ENCODE assay signal across 19 mouse cellular contexts in genomic region chr6:94841881-94842280, GRCm38 (mm10).
"Had no signal": no experiment of that assay in that cellular context is flagged by ENCODE, and none has a peak within 500 bp of the region (broad histone marks: within the 10 kb centered on the region; RNA-seq: fewer than 3 reads in every experiment).

No protein-coding gene starts in this region.

- H3K4me3 ChIP-seq: liver, embryonic 15.5 days; midbrain, embryonic 12.5 days; myocyte; neural tube, embryonic 13.5 days; neural tube, embryonic 15.5 days; stomach, embryonic 15.5 days had no signal

- H3K27me3 ChIP-seq: liver, embryonic 15.5 days; midbrain, embryonic 12.5 days; neural tube, embryonic 13.5 days; neural tube, embryonic 15.5 days; stomach, embryonic 15.5 days had no signal

- DNase-seq: liver, postnatal 0 days; lung, embryonic 14.5 days; lung, postnatal 10 days; lung, postnatal 4 days; midbrain, embryonic 14.5 days; retina, postnatal 1 day; right cerebral cortex, adult 18-20 months; right cerebral cortex, postnatal 25 days; thymus, adult 2 months; thymus, postnatal 25 days; thymus, postnatal 4 days had no signal

- H3K36me3 ChIP-seq: liver, embryonic 15.5 days; midbrain, embryonic 12.5 days; neural tube, embryonic 13.5 days; neural tube, embryonic 15.5 days; stomach, embryonic 15.5 days had no signal

- H3K4me2 ChIP-seq: liver, embryonic 15.5 days; lung, embryonic 14.5 days; midbrain, embryonic 12.5 days; neural tube, embryonic 13.5 days; neural tube, embryonic 15.5 days; stomach, embryonic 15.5 days had no signal

- H3K9ac ChIP-seq: liver, embryonic 15.5 days; liver, postnatal 0 days; lung, embryonic 14.5 days; midbrain, embryonic 12.5 days; neural tube, embryonic 13.5 days; neural tube, embryonic 15.5 days; stomach, embryonic 15.5 days had no signal

- H3K27ac ChIP-seq: liver, embryonic 15.5 days; midbrain, embryonic 12.5 days; neural tube, embryonic 13.5 days; neural tube, embryonic 15.5 days; stomach, embryonic 15.5 days; stomach, postnatal 0 days had no signal

- H3K4me1 ChIP-seq: liver, embryonic 15.5 days; midbrain, embryonic 12.5 days; neural tube, embryonic 15.5 days; stomach, embryonic 15.5 days had no signal

- H3K9me3 ChIP-seq: liver, embryonic 15.5 days; midbrain, embryonic 12.5 days; neural tube, embryonic 13.5 days; neural tube, embryonic 15.5 days; stomach, embryonic 15.5 days had no signal

- ATAC-seq: liver, postnatal 0 days; midbrain, embryonic 16.5 days had no signal
